Mouse (Mus musculus): ENCODE results near the gene Lman1l.

Lman1l gene

DNA sequence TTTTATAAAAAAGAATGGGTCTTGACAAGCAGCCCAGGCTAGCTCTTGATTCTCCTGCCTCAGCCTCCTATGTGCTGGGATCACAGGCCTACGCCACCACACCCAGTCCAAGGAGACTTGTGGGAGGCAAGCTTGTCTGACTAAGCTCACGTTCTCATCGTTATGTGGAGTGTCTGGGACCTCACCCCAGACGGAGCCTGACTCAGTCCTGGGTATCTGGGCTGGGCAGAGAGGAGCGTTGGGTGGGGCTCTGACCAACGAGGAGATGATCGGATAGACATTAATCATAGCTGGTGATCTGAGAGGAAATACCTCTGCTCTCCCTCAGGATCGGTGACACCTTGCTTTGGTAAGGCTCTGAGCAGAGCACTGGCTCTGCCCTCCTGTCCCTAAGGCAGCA lies 1.7 kb downstream of the Lman1l start:
- DNase-seq (ENCODE audit: low spot score in 2 of 2) = no peak

DNA sequence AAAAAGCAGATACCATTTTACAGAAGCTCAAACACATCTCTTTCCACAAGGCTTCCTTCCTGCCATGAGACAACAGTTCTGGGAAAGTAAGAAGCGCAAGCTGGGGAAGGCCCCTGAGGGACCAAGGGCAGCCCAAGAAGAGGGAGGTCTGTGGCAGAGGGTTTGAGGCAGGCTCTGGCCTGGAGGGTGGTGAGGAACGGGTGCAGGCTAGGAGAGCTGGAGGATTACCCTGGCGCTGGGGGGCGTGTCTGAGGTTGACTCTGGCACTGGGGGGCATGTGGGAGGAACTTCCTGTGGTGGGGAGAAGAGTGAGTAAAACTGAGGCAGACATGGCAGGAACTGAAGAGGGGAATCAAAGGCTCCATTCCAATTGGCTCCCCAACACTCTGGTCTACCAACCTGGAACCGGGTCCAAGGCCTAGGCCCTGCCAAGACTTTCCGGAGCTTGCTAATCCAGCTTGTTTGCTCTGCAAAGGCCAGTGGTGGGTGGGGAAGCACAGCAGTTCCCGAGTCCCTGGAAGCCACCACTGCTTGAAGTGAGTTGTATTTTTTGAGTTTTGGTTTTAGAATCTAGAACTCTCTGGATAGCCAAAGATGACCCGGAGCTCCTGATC lies 2.9 kb downstream of the Lman1l start:
- DNase-seq (ENCODE audit: low spot score in 2 of 2) = no peak

DNA sequence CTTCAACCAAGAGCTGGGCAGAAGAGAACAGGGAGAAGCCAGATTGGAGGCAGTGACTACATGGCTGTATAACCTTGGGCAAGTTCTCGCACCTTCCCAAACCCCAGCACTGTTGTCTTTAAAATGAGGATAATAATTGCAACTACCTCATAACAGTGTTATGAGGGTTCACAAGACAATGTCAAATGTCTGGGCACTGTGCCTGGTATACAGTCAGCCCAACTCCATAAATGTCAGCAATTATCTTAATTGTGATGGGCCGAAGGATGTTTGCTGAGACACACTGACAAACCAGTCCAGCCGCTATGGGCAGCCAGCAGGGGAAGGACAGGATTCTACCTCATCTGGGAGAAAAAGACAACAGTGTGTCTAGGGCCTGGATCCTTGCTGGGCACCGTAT lies 5.8 kb downstream of the Lman1l start:
- no peak for DNase-seq (ENCODE audit: low spot score in 2 of 2)

GRCm38 (mm10) chr9:57613975-57614374 lies 6.6 kb downstream of the Lman1l start:
- no peak for DNase-seq (ENCODE audit: low spot score in 2 of 2)

- DNase-seq (ENCODE audit: low spot score in 2 of 2) = no peak
Observed at GRCm38 (mm10) chr9:57612587-57612986, 8.0 kb downstream of the Lman1l start.

DNA sequence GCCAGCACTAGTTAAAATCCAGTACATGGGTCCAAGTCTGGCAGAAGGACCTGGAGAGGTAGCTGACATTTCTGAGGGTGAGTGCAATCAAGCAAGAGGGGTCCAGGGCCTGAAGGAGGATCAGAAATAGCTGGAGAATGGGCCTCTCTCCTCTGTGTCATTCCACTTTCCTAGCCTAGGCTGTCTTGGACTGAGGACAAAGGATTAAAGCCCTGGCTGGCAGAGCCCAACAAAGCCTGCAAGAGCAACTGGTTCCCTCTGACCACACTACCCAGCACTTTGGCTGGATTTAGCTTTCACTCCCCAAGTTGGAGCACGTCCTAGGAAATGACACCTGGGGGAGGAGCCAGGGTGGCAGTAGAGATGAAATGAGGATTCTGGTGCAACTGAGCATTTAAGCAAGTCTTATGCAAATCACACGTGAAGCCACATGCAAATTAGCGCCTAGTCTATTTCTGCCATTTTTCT lies 10.2 kb downstream of the Lman1l start:
- DNase-seq (ENCODE audit: low spot score in 2 of 2) = no peak

- no peak for DNase-seq (ENCODE audit: low spot score in 2 of 2)
Observed at GRCm38 (mm10) chr9:57609803-57610202, 10.8 kb downstream of the Lman1l start.

DNA sequence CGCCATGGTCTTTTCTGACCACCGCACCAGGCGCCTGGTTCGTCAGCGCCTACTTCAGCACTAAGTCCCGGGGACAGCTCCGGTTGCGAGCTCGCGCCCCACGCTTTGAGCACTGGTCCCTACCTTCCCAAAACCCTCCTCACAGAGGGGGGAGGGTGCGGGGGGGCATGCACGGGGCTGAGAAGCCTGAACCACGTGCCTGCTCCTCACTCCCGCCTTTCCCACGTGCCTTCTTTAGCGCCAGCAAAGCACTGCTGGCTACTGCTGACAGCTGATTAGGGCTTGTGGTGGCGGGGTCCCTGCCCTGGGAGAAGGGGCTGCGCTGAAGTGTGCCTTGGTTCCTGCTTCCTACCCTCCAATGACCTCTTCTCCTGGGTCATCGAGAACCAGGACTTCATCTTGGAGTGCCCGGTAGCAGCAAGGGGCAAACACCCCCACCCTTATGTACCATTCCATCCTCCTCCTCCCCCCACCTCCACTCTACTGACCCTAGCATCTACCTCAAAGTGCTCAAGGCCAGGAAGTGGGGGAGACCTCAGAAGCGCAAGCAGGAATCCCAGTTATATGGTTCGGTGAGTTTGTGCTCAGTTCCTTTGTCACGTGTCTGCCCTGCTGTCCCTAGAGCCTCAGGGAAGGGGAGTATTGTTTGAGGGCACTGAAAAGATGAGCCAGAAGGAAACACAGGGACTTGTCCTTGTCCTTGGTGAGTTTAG lies 14.3 kb downstream of the Lman1l start, which contains the start of gene Cplx3:
TSS of gene Cplx3 (minus strand) at position 143 of the 713 bp plus-strand sequence.
- peak; percentile 39 to 80 for DNase-seq (ENCODE audit: low spot score in 2 of 2)

GRCm38 (mm10) chr9:57605503-57605902 lies 15.1 kb downstream of the Lman1l start:
- no peak for DNase-seq (ENCODE audit: low spot score in 2 of 2)

GRCm38 (mm10) chr9:57604875-57605274 lies 15.7 kb downstream of the Lman1l start:
- no peak for DNase-seq (ENCODE audit: low spot score in 2 of 2)

DNA sequence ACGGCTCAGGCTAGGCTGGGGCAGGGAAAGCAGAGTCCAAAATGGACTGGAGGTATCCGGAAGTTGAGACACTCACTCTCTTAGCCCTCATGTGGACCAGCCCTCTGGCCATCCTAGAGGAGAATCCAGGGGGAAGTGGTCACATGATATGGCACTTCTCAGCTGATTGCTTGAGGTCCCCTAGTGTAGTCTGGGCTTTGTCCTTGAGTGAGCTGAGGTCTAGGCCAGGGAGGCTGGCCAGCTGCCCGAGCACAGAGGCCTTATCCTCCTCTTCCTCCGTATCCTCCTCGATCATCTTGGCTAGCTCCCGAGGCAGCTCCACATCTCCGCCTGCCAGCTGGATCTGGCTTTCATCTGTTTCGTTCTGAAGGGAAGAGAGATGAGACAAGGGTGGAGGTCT lies 18.5 kb downstream of the Lman1l start:
- no peak for DNase-seq (ENCODE audit: low spot score in 2 of 2)

DNA sequence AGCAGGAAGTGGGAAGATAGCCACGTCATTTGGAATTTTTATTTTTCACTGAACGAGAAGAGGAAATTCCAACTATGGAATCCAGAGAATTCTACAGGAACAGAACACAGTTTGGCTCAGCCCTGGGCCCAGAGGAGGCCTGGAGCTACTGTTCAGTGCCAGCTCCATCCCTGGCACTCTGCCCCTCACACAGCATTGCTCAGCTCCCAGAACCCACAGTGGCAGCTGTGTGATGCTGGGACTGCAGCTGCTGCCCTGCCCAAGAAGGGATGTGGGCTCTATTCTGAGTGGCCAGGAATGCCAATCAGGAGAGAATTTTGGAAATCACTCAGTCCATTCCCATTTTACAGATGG lies 19.2 kb downstream of the Lman1l start:
- DNase-seq (ENCODE audit: low spot score in 2 of 2) = no peak

- DNase-seq (ENCODE audit: low spot score in 2 of 2) = no peak
Observed at GRCm38 (mm10) chr9:57600620-57601352, 19.8 kb downstream of the Lman1l start.

DNA sequence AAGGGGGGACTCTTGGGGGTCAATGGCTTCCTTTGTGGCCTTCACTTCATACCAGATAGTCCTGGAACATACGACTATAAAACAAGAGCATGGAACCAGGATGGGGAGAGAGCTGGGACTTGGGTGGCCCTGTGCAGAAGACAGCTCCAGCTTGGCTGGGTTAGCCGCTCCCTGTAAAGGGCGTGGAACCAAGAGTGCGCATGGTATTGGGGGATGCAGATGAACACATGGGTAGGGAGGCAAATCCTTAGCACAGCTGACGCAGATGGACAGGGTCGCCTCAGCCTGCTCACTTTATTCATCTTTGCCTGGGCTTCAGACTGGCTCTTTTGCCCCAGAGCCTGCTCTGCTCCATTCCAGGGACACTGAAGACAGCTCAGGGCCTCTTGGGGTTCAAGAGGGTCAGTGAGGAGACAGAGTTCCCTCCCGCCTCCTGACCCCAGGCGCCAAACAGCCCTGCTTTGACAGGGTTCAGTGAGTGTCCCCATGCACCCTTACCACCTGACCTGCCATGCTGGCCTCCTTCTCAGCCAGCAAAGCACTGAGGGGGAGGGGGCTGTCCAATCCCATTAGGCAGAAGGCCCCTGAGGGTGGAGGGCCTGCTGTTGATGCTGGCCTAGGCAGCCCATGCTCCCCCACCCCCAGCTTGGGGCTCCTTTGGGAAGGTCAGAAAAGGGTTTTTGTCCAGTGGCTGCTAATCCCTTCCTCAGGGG lies 21.6 kb downstream of the Lman1l start:
- DNase-seq (ENCODE audit: low spot score in 2 of 2) = no peak

GRCm38 (mm10) chr9:57597929-57598382 lies 22.6 kb downstream of the Lman1l start:
- DNase-seq (ENCODE audit: low spot score in 2 of 2) = no peak

DNA sequence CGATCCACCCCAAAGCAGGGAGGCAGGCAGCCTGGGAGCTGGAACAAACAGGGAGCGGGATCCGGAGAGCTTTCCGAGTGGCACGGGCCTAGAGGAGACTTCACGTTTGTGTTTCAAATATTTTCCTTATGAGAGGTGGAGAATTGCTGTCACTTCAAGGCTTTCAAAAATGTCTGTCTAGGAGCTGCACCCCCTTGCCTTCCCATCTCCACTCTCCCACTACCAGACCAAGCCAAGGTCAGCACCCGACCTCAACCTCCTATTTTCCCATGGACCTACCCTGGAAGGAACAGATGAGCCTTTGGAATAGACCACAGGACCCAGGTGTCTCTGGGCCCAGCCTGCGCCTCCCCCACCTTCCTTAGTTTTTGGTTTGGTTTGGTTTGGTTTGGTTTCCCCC lies 23.3 kb downstream of the Lman1l start:
- no peak for DNase-seq (ENCODE audit: low spot score in 2 of 2)

- no peak for DNase-seq (ENCODE audit: low spot score in 2 of 2)
Observed at GRCm38 (mm10) chr9:57594174-57594509, 26.4 kb downstream of the Lman1l start.

- DNase-seq (ENCODE audit: low spot score in 2 of 2) = no peak
Observed at GRCm38 (mm10) chr9:57593454-57594173, 27.0 kb downstream of the Lman1l start.

DNA sequence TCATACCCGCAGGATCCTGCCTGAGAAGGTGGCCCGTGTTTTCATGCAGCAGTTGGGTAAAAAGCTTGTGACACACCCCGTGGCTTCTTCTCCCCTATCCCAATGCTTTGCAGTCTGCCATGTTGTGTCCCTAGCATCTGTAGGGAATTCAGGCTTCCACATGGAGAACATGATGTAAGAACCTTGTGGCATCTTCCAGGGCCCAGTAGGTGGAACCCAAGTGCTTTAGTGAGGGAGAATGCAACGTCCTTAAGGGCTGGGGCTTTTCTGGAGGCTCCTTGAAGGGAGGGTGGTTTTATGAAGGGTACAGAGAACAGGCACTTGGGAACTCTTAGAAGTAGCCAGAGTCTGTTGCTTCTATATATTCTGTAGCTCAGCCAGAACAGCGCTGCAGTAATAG lies 29.8 kb downstream of the Lman1l start:
- no peak for DNase-seq (ENCODE audit: low spot score in 2 of 2)

GRCm38 (mm10) chr9:57589224-57590126 lies 31.1 kb downstream of the Lman1l start, which contains the start of gene Ulk3:
Gene Ulk3 (plus strand): TSS chr9:57589452.
- peak; percentile 80 to 92 for DNase-seq (ENCODE audit: low spot score in 2 of 2)

Measured in spleen, postnatal 4 days (tissue).